Mouse (Mus musculus) liver, postnatal 0 days (tissue): ENCODE data around the gene Prkab2. TPM values are rescaled to one million over a fixed set of nuclear protein-coding genes. Genes with fewer than 3 reads are reported as not detected.

Source experiments
- ATAC-seq: fragments of 200-750 bp; cut with Nextera tagmentation; 2 replicates; pipeline ENCODE4 v1.8.0; 2017; ENCODE audit warnings: mild to moderate bottlenecking, moderate library complexity
- DNase-seq: peaks from one replicate; pipeline ENCODE4 v3.0.0-alpha.2; 2016
- H3K27ac ChIP-seq: fragments of 300-500 bp; sonication (generic); 2 replicates; pipeline ENCODE4 v1.5.1; 2014; ENCODE audit warnings: antibody characterized with exemption, moderate library complexity, mild to moderate bottlenecking, low read depth
- H3K27me3 ChIP-seq: fragments of 300-500 bp; sonication (generic); 2 replicates; pipeline ENCODE4 v1.6.1; 2014; ENCODE audit warnings: low read length, control low read depth, mixed read lengths; ENCODE audit not compliant: insufficient read depth
- H3K36me3 ChIP-seq: fragments of 300-500 bp; sonication (generic); replicated peaks from 2 replicates; pipeline ENCODE4 v1.6.1; 2014; ENCODE audit warnings: mild to moderate bottlenecking, control low read depth, low read length, moderate library complexity, mixed read lengths; ENCODE audit not compliant: insufficient read depth
- H3K4me1 ChIP-seq: fragments of 300-500 bp; sonication (generic); 2 replicates; pipeline ENCODE4 v1.6.1; 2014; ENCODE audit warnings: antibody characterized with exemption, mild to moderate bottlenecking, control low read depth; ENCODE audit not compliant: insufficient read depth
- H3K4me2 ChIP-seq: fragments of 300-500 bp; sonication (generic); 2 replicates; pipeline ENCODE4 v1.6.1; 2014; ENCODE audit warnings: low read depth, mild to moderate bottlenecking, low read length, moderate library complexity, mixed read lengths
- H3K4me3 ChIP-seq: fragments of 300-500 bp; sonication (generic); 2 replicates; pipeline ENCODE4 v1.5.1; 2014; ENCODE audit warnings: low read depth, low read length
- H3K9ac ChIP-seq: fragments of 300-500 bp; sonication (generic); replicated peaks from 2 replicates; pipeline ENCODE4 v1.6.1; 2014; ENCODE audit warnings: mild to moderate bottlenecking, moderate library complexity
- H3K9me3 ChIP-seq: fragments of 300-500 bp; sonication (generic); 2 replicates; pipeline ENCODE4 v1.6.1; 2016; ENCODE audit warnings: mild to moderate bottlenecking, control low read depth, low read length, mixed read lengths
- CTCF ChIP-seq: sonication (generic); IDR thresholded peaks from 2 replicates; pipeline ENCODE4 v1.5.1; 2016; ENCODE audit warnings: antibody characterized with exemption, low read depth
- EP300 ChIP-seq: IDR thresholded peaks from 2 replicates; pipeline ENCODE4 v1.6.1; 2016; ENCODE audit warnings: antibody characterized with exemption, low read depth, mild to moderate bottlenecking
- WGBS: fragments of 180-500 bp; shearing (Covaris S2); extraction: QIAGEN DNeasy Blood & Tissue Kit; methylation state at CpG from one replicate; pipeline ENCODE4 v1.1.7; 2014; ENCODE audit not compliant: insufficient replicate concordance; 5-methylcytosine and 5-hydroxymethylcytosine counted together
- polyA plus RNA-seq: library from polyadenylated mRNA; unstranded; fragments of >200 nt; fragmentation: Nextera tagmentation; extraction: Ambion mirVana; gene quantifications from 2 replicates; pipeline ENCODE4 v1.2.1, GENCODE M21; 2015

The Prkab2 gene
- polyA plus RNA-seq, 1 experiment from 2014 or later = 1.1 TPM

DNA sequence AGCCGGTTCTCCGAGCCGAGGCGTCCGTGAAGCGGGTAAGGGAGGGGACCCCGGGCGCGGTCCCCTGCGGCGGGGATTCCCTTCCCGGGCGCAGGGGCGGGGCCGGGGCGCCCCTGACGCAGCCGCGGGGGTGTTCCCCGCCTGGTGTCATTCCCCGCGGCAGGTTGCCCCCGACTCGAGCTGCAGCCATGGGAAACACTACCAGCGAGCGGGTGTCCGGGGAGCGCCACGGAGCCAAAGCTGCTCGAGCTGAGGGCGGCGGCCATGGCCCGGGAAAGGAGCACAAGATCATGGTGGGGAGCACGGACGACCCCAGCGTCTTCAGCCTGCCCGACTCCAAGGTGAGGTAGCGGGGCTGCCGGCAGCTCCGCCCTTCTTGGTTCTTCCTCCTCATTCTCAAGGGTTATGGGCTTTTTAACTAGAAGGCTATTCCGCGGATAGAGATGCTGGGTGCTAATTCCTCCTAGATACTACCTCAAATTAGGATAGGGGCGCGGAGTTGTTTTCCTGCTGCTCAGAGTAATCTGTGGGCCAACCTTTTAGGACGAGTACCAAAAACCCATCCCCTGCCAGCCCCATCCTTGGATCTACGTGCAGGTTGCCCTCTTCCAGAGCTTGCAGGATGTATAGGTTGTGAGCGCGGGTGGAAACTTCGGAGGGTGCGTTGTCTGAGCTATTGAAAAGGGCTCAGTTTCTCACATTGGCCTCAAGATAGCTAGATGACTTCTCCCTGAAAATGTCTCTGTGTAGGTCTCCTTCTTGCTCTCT, 617 bp downstream of the Prkab2 start:
- 3% methylated on average over 32 of the region's 50 CpGs for WGBS
- H3K4me3 ChIP-seq = peak overlapping the region; percentile 93
- H3K4me1 ChIP-seq = peaks cover 15% of the 10 kb centered on the region
- TF ChIP-seq EP300 (no peak), CTCF (no peak)
- peak overlapping the region; percentile 61 for H3K9ac ChIP-seq
- H3K27me3 ChIP-seq = no peaks in the 10 kb centered on the region
- DNase-seq (no peak), ATAC-seq (peak; percentile 63)
- peaks cover 2% of the 10 kb centered on the region for H3K36me3 ChIP-seq
- H3K27ac ChIP-seq = 0 out of 2 replicates have a peak overlapping the region, but pooled peaks have one; percentile 8
- peak overlapping the region; percentile 87 for H3K4me2 ChIP-seq
- H3K9me3 ChIP-seq = no peaks in the 10 kb centered on the region

DNA sequence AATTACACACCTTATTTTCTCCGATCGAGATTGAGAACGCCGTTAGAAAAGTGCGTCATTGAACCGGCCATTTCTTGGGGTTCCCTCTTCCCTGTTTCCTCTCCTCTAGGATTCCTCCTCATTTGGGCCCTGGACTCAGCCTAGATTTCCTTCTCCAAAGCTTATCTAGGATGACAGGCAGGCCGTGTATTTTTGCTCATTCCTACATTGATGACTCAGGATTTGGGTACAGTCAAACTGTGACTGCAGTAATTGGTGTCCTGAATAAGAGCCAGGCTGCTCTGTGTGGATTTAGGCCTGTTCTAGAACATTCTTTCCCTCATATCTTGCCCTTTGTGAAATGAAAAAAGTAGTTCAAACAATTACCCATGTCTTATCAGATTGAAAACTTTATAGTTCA, 1.8 kb downstream of the Prkab2 start:
- no peak for TF ChIP-seq EP300
- no peak for TF ChIP-seq CTCF
- DNase-seq (no peak), ATAC-seq (no peak)
- H3K4me1 ChIP-seq = peaks cover 15% of the 10 kb centered on the region
- H3K27ac ChIP-seq = no peak overlapping the region
- no peak overlapping the region for H3K9ac ChIP-seq
- H3K4me3 ChIP-seq = no peak overlapping the region
- WGBS = 82% methylated on average over 7 of the region's 7 CpGs
- H3K4me2 ChIP-seq = no peak overlapping the region
- no peaks in the 10 kb centered on the region for H3K9me3 ChIP-seq
- H3K36me3 ChIP-seq = peaks cover 12% of the 10 kb centered on the region
- no peaks in the 10 kb centered on the region for H3K27me3 ChIP-seq

DNA sequence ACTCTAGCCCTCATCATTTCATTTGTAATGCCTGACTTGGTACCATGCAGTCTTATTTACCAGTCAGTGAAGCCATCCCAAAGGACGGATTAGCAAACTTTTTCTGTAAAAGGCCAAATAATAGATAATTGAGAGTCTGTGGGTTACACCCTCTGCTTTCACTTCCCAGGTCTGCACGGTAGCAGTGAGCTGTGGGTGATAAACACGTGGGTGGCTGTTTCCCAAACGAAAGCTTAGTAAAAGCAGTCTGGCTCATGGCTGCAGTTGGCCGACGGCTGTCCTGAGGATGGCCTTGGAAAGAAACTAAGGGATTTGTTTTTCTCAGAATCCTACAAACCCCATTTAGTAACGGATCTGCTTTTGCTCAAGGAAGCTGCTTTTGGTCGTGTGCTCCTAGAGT, 3.2 kb downstream of the Prkab2 start:
- Histone ChIP-seq H3K4me3 (no peak overlapping the region), H3K27me3 (no peaks in the 10 kb centered on the region), H3K9me3 (no peaks in the 10 kb centered on the region), H3K4me2 (no peak overlapping the region), H3K4me1 (peaks cover 15% of the 10 kb centered on the region), H3K9ac (no peak overlapping the region), H3K27ac (0 out of 2 replicates have a peak overlapping the region, but pooled peaks have one; percentile 16), H3K36me3 (peaks cover 19% of the 10 kb centered on the region)
- 57% methylated on average over 8 of the region's 8 CpGs for WGBS
- TF ChIP-seq EP300 (no peak), CTCF (no peak)
- DNase-seq = no peak
- no peak for ATAC-seq

DNA sequence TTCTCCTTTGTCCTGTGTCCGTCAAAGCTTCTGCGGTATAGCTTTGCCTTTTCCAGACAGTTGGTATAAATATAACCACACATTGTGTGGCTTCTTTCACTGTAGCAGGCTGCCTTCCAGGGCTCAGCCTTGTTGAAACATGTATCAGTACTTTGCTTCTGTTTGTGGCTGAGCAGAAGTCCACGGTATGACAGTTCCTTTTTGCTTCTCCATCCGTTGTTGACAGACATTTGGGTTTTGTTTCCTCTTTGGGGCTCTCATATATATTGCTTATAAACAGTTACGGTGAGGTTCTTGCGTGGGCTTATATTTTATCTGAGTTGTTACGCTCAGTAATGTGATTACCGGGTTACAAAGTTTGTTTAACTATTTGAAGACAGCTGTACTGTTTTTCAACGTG, 7.5 kb downstream of the Prkab2 start:
- peaks cover 19% of the 10 kb centered on the region for H3K36me3 ChIP-seq
- H3K4me1 ChIP-seq = 0 out of 2 replicates have a peak, but pooled peaks cover under 1% of the 10 kb centered on the region
- no peak overlapping the region for H3K27ac ChIP-seq
- no peaks in the 10 kb centered on the region for H3K27me3 ChIP-seq
- no peak overlapping the region for H3K9ac ChIP-seq
- DNase-seq (no peak), ATAC-seq (no peak)
- no peak overlapping the region for H3K4me3 ChIP-seq
- H3K9me3 ChIP-seq = no peaks in the 10 kb centered on the region
- 51% methylated on average over 9 of the region's 9 CpGs for WGBS
- TF ChIP-seq CTCF (no peak), EP300 (no peak)
- no peak overlapping the region for H3K4me2 ChIP-seq

DNA sequence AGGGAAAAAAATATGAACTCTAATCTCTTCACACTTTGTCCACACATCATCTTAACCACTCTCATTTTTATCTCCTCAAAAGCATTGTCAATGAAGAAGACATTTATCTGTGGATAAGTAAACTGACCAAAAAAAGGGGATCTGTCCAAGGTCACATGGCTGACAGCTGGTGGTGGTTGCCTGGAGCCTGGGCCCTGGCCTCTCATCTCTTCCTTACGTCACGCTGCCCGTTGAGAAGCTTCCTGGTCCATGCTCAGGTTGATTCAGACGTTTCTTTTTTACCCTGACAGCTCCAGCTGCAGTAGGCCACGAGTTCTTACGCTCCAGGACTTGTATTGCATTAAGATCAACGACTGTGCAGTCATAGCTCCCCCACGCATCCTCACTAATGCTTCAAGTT, 8.2 kb downstream of the Prkab2 start:
- TF ChIP-seq CTCF (no peak), EP300 (no peak)
- no peak for ATAC-seq
- H3K27ac ChIP-seq = no peak overlapping the region

DNA sequence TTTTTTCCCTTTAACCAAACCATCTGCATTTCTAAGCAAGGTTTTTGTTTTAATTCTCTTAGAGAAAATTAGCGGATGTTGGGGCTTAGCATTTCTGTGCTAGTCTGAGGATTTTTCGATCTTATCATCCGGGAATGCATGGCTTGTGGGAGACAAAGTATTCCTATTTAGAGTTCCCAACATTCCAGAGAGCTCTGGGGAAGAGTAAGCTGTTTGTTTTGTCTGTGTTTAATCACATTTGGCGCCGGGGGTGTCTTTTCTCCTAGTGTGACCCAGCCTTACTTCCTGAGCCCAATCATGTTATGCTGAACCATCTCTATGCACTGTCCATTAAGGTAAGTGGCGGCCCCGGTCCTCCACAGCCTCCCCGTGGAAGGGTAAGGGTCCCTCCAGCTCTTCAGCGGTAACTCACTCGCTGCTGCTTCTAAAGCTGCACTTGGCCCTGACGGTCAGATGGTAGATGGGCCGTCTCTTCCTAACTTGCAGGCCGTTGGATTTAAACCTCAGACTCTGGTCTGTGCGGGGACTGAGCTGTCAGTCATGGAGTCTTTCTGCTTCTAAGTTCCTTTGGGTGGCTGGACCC, 9.2 kb downstream of the Prkab2 start:
- H3K36me3 ChIP-seq = peaks cover 19% of the 10 kb centered on the region
- no peaks in the 10 kb centered on the region for H3K4me1 ChIP-seq
- ATAC-seq (no peak), DNase-seq (no peak)
- no peaks in the 10 kb centered on the region for H3K9me3 ChIP-seq
- H3K27me3 ChIP-seq = no peaks in the 10 kb centered on the region
- H3K9ac ChIP-seq = no peak overlapping the region
- H3K4me2 ChIP-seq = no peak overlapping the region
- H3K4me3 ChIP-seq = no peak overlapping the region
- H3K27ac ChIP-seq = no peak overlapping the region
- TF ChIP-seq CTCF (no peak), EP300 (no peak)
- 72% methylated on average over 14 of the region's 14 CpGs for WGBS

More for the DNA sequence above, 8.2 kb downstream of the Prkab2 start:
- no peak overlapping the region for H3K4me3 ChIP-seq
- H3K4me2 ChIP-seq = no peak overlapping the region
- 51% methylated on average over 8 of the region's 8 CpGs for WGBS
- no peaks in the 10 kb centered on the region for H3K9me3 ChIP-seq
- H3K4me1 ChIP-seq = no peaks in the 10 kb centered on the region
- peaks cover 19% of the 10 kb centered on the region for H3K36me3 ChIP-seq
- no peak for DNase-seq
- no peaks in the 10 kb centered on the region for H3K27me3 ChIP-seq
- H3K9ac ChIP-seq = no peak overlapping the region
